Mouse (Mus musculus): Measurements from ENCODE around the gene E130218I03Rik.

The E130218I03Rik gene

GRCm38 (mm10) chr4:134243516-134244250 is at the start of gene E130218I03Rik:
E130218I03Rik (plus strand) TSS chr4:134243662.
- DNase-seq (ENCODE audit: extremely low spot score, low spot score), result no peak

- no peak for DNase-seq (ENCODE audit: extremely low spot score, low spot score)
Measured at GRCm38 (mm10) chr4:134199371-134199770, 44.1 kb upstream of the E130218I03Rik start.

- DNase-seq (ENCODE audit: extremely low spot score, low spot score), result no peak
Measured at GRCm38 (mm10) chr4:134202904-134203303, 40.6 kb upstream of the E130218I03Rik start, which contains the start of gene Gm7534. Gm7534 (minus strand) TSS chr4:134203004.

- no peak for DNase-seq (ENCODE audit: extremely low spot score, low spot score)
Measured at GRCm38 (mm10) chr4:134203340-134203896, 40.0 kb upstream of the E130218I03Rik start.

- no peak for DNase-seq (ENCODE audit: extremely low spot score, low spot score)
Measured at GRCm38 (mm10) chr4:134206488-134207053, 36.9 kb upstream of the E130218I03Rik start.

GRCm38 (mm10) chr4:134222793-134223600 is 20.5 kb upstream of the E130218I03Rik start:
- DNase-seq (ENCODE audit: extremely low spot score, low spot score), result no peak

- DNase-seq (ENCODE audit: extremely low spot score, low spot score), result no peak
Measured at GRCm38 (mm10) chr4:134227194-134227593, 16.3 kb upstream of the E130218I03Rik start, which contains the start of gene Catsper4. Catsper4 (minus strand) TSS chr4:134227383.

- no peak for DNase-seq (ENCODE audit: extremely low spot score, low spot score)
Measured at GRCm38 (mm10) chr4:134230431-134230830, 13.0 kb upstream of the E130218I03Rik start.

GRCm38 (mm10) chr4:134234876-134235275 is 8.6 kb upstream of the E130218I03Rik start:
- DNase-seq (ENCODE audit: extremely low spot score, low spot score), result no peak

GRCm38 (mm10) chr4:134237582-134238278 is 5.7 kb upstream of the E130218I03Rik start:
- no peak for DNase-seq (ENCODE audit: extremely low spot score, low spot score)

GRCm38 (mm10) chr4:134238279-134238651 is 5.2 kb upstream of the E130218I03Rik start, which contains the start of gene Cnksr1:
Cnksr1 (minus strand) TSS chr4:134238399.
- no peak for DNase-seq (ENCODE audit: extremely low spot score, low spot score)

- no peak for DNase-seq (ENCODE audit: extremely low spot score, low spot score)
Measured at GRCm38 (mm10) chr4:134238686-134239085, 4.8 kb upstream of the E130218I03Rik start.

GRCm38 (mm10) chr4:134245148-134245843 is 1.8 kb downstream of the E130218I03Rik start, which contains the start of gene Zfp593:
Zfp593 (minus strand) TSS chr4:134245592.
- DNase-seq (ENCODE audit: extremely low spot score, low spot score), result peak; percentile 98

GRCm38 (mm10) chr4:134246256-134246655 is 2.8 kb downstream of the E130218I03Rik start:
- DNase-seq (ENCODE audit: extremely low spot score, low spot score), result no peak

- DNase-seq (ENCODE audit: extremely low spot score, low spot score), result no peak
Measured at GRCm38 (mm10) chr4:134246719-134247258, 3.3 kb downstream of the E130218I03Rik start, which contains the start of gene Gm30191. Gm30191 (plus strand) TSS chr4:134246935.

GRCm38 (mm10) chr4:134249651-134250050 is 6.2 kb downstream of the E130218I03Rik start:
- DNase-seq (ENCODE audit: extremely low spot score, low spot score), result peak; percentile 89

- peak; percentile 42 for DNase-seq (ENCODE audit: extremely low spot score, low spot score)
Measured at GRCm38 (mm10) chr4:134250116-134250929, 6.9 kb downstream of the E130218I03Rik start.

- DNase-seq (ENCODE audit: extremely low spot score, low spot score), result no peak
Measured at GRCm38 (mm10) chr4:134250930-134251240, 7.4 kb downstream of the E130218I03Rik start.
